Mouse (Mus musculus) CD4-positive naive resting alpha-beta T cell, adult 76 days (primary cell): ENCODE results near the gene Tdp2. TPM values are rescaled to one million over a fixed set of nuclear protein-coding genes. Genes with fewer than 3 reads are reported as not detected.

Experiments used
- total RNA-seq: library from RNA; stranded (reverse); gene quantifications from one replicate; pipeline ENCODE4 v1.2.4, GENCODE M21; 2023

Gene Tdp2
- 94.8 TPM for total RNA-seq

DNA sequence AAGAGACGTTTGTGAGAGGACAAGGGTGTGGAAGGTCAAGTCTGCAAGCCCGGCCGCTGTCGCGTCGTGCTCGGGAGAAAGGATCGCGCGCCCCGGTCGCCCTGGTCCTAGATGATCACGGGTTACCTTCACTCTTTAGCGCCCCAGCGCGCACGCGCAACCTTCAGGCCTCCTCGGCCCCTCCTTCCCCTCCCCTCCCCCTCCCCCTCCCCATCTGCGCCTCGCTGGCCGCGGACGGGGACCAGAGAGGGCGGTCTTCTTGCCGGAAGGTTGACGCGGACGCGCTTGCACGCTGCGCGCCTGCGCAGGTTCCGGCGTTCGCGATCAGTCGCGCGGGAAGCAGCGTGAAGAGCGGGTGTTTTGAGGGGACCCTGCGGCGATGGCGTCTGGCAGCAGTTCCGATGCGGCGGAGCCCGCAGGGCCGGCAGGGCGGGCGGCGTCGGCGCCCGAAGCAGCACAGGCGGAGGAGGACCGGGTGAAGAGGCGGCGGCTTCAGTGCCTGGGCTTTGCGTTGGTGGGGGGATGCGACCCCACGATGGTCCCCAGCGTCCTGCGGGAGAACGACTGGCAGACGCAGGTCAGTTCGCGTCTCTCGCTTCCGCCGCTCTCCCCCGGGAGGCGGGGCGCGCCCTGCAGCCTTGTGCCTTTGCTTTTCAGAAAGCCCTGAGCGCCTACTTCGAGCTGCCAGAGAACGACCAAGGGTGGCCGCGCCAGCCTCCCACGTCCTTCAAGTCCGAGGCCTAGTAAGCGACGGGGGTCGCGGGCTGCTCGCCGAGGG lies at the start of gene Tdp2, which contains the start of gene Acot13:
Gene Tdp2 (plus strand): TSS at position 327 of the 778 bp plus-strand sequence.
Gene Acot13 (minus strand): TSS at position 188 of the 778 bp plus-strand sequence.

DNA sequence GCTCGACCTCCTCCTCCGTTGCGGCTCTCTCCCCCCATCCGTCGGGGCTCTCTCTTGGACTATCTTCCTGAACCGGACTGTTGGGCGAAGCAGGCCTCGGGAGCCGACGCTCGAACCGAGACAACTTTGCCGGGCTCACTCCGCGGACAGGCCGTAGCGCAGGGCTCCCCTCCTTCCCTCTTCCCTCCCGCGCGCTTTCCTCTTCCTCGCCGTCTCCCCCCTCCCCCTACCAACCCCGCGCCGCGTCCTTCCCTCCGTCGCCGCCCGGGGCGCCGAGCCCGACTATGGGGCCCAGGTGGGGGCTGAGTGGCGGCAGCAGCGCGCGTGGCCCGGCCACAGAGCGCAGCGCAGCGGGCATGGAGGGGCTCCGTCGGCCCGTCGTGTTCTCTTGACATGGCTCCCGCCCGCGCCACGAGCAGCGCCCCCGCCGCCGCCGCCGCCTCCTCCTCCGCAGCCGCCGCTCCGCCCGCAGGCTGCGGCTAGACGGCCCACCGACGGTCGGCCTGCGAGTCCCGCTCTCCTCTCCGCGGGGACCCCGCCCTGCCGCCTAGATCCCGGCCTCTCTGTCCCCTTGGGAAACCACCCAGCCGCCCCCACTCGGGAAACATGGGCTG lies 30.1 kb upstream of the Tdp2 start, which contains the start of gene BC005537:
Gene BC005537 (plus strand): TSS at position 350 of the 614 bp plus-strand sequence.

DNA sequence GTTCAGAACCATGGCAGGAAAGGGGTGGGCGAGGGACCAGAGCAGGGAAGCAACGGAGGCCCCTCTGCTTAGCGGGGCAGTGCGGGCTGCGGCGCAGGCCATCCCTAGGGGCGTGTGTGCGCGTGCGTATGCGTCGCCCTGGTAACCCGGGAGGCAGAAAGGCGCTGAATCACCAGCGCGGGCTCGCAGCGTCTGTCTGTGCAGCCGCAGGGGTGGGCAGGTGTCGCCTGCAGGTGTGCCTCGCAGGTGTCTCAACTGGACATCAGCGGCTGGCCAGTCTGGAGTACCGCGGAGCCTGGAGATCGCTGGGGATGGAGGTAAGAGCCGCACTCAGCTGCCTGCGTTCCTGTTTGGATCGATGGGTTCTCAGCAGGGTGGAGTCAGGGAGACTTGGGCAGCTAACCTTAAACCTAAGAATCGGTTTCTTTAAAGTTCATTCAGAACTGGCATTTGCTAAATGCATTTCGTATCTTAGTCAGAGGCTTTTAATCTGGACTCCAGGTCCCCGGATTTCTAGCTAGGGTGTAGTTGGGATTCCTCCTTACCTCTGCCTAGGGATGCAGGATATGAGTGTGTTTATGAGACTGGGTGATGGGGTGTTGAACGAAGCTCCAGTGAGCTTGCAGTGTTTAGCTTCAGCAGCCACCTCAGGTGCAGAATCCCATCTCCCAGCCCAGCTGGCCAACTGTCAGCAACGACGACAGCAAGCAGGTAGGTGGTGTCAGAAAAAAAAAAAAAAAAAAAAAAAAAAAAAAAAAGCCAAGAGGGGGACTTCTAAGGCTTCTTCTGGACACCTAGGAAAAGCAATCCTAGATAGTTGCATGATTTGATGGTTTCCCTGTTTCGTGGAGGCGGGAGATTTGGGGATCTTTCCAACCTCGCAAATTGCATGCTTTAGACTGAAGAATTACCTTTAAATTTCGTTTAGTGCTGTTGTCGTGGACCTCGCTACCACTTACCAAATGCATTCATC lies 13.8 kb downstream of the Tdp2 start, which contains the start of gene D130043K22Rik:
Gene D130043K22Rik (plus strand): TSS at position 153 of the 973 bp plus-strand sequence.

Other genes with a start within 250 kb of the Tdp2 start
- 656 TPM for gene Ripor2, start 249.5 kb upstream of the Tdp2 start, total RNA-seq
- gene Armh2, start 90.4 kb upstream of the Tdp2 start, total RNA-seq, result 3.0 TPM
- 7.2 TPM for gene Gmnn, start 69.8 kb upstream of the Tdp2 start, total RNA-seq
- 156 TPM for gene BC005537, start 30.0 kb upstream of the Tdp2 start, total RNA-seq
- gene Acot13, start 139 bp upstream of the Tdp2 start, total RNA-seq, result 25.9 TPM
- gene D130043K22Rik, start 13.5 kb downstream of the Tdp2 start, total RNA-seq, result not detected
- gene Aldh5a1, start 106.0 kb downstream of the Tdp2 start, total RNA-seq, result 2.1 TPM
- gene Gpld1, start 111.5 kb downstream of the Tdp2 start, total RNA-seq, result not detected
- gene Mrs2, start 188.7 kb downstream of the Tdp2 start, total RNA-seq, result 41.3 TPM
- gene Dcdc2a, start 224.3 kb downstream of the Tdp2 start, total RNA-seq, result not detected